ENCODE assay signal across 9 mouse cellular contexts in the genomic region with DNA sequence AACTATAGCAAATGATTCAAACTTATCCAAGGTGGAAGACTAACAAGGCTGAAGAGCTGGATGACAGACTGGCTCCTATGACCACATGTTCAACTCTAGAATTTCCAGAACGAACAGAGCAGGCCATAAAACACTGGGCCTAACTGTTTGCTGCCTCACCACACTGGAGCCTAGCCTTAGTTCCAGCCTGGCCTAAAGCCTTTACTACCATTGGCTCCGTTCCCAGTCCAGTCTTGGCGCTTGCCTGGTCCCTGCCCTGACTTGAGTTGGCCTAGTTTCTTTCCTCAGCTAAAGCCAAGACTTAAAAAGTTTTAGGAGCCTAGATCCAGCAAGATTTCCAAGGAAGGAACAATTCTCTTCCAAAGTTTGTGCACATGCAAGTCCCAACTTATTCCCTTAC. TPM values are rescaled to one million over a fixed set of nuclear protein-coding genes. Genes with fewer than 3 reads are reported as not detected.
DNase-seq lines count a peak whose midpoint lies in the region; ATAC-seq and TF ChIP-seq lines count a peak whose summit lies in the region.
"Had no signal": no experiment of that assay in that cellular context is flagged by ENCODE, and none has a peak within 500 bp of the region (broad histone marks: within the 10 kb centered on the region; RNA-seq: fewer than 3 reads in every experiment).

No protein-coding gene starts in this region.

- no peak for TF ChIP-seq EP300 in liver, postnatal 0 days (IDR thresholded peaks at IDR 0.05; ENCODE audit: low read depth)

- 61% methylated on average over 3 of the region's 3 CpGs for WGBS in embryonic facial prominence, embryonic 14.5 days
- 82% methylated on average over 3 of the region's 3 CpGs for WGBS in embryonic facial prominence, embryonic 10.5 days
- 69% methylated on average over 3 of the region's 3 CpGs for WGBS in liver, postnatal 0 days (ENCODE audit: insufficient replicate concordance)

- no peaks in the 10 kb centered on the region for H3K4me1 ChIP-seq in embryonic facial prominence, embryonic 14.5 days (ENCODE audit: control insufficient read depth, insufficient read depth, low read length)
- no peaks in the 10 kb centered on the region for H3K4me1 ChIP-seq in embryonic facial prominence, embryonic 10.5 days
- no peaks in the 10 kb centered on the region for H3K4me1 ChIP-seq in liver, postnatal 0 days (ENCODE audit: insufficient read depth)
- H3K4me1 ChIP-seq: forebrain, embryonic 12.5 days had no signal

- H3K27me3 ChIP-seq in embryonic facial prominence, embryonic 14.5 days (replicated peaks; ENCODE audit: control insufficient read depth, insufficient read depth, low read length): no peaks in the 10 kb centered on the region
- H3K27me3 ChIP-seq in embryonic facial prominence, embryonic 10.5 days (replicated peaks; ENCODE audit: low read depth, poor library complexity, severe bottlenecking): peaks cover 11% of the 10 kb centered on the region
- no peaks in the 10 kb centered on the region for H3K27me3 ChIP-seq in liver, postnatal 0 days (ENCODE audit: insufficient read depth, low read length)
- H3K27me3 ChIP-seq: forebrain, embryonic 12.5 days had no signal

- no peak for TF ChIP-seq CTCF in liver, postnatal 0 days (IDR thresholded peaks at IDR 0.05; ENCODE audit: low read depth)

- no peak overlapping the region for H3K4me2 ChIP-seq in embryonic facial prominence, embryonic 14.5 days (ENCODE audit: low read depth, low read length)
- H3K4me2 ChIP-seq in liver, postnatal 0 days (ENCODE audit: low read depth, low read length): no peak overlapping the region
- H3K4me2 ChIP-seq: forebrain, embryonic 12.5 days had no signal

- H3K4me3 ChIP-seq in embryonic facial prominence, embryonic 14.5 days (ENCODE audit: low read depth, low read length): no peak overlapping the region
- no peak overlapping the region for H3K4me3 ChIP-seq in embryonic facial prominence, embryonic 10.5 days
- no peak overlapping the region for H3K4me3 ChIP-seq in liver, postnatal 0 days (ENCODE audit: low read depth, low read length)
- H3K4me3 ChIP-seq: forebrain, embryonic 12.5 days had no signal

- DNase-seq in embryonic facial prominence, embryonic 14.5 days (ENCODE audit: low spot score): peak; percentile 10
- DNase-seq in embryonic facial prominence, embryonic 10.5 days (ENCODE audit: low spot score): no peak
- peak; percentile 54 for DNase-seq in 3T3-L1 (ENCODE audit: low read depth, low spot score)
- DNase-seq in cerebellum, postnatal 25 days: peak; percentile 14 to 58
- peak; percentile 60 for DNase-seq in kidney, adult 9 months
- DNase-seq in yolk sac, embryonic 10.5 days (ENCODE audit: low spot score): no peak
- no peak for DNase-seq in liver, postnatal 0 days
- DNase-seq in c-Kit-positive CD71-positive TER-119-positive erythroid progenitor cells, embryonic 14.5 days (ENCODE audit: low spot score): no peak

- H3K36me3 ChIP-seq in embryonic facial prominence, embryonic 14.5 days (ENCODE audit: control insufficient read depth, insufficient read depth, low read length): no peaks in the 10 kb centered on the region
- no peaks in the 10 kb centered on the region for H3K36me3 ChIP-seq in embryonic facial prominence, embryonic 10.5 days (replicated peaks)
- H3K36me3 ChIP-seq in liver, postnatal 0 days (replicated peaks; ENCODE audit: insufficient read depth, low read length): no peaks in the 10 kb centered on the region
- H3K36me3 ChIP-seq: forebrain, embryonic 12.5 days had no signal

- no peaks in the 10 kb centered on the region for H3K9me3 ChIP-seq in embryonic facial prominence, embryonic 14.5 days (ENCODE audit: control insufficient read depth, low read length)
- H3K9me3 ChIP-seq in embryonic facial prominence, embryonic 10.5 days: no peaks in the 10 kb centered on the region
- no peaks in the 10 kb centered on the region for H3K9me3 ChIP-seq in liver, postnatal 0 days (ENCODE audit: low read length)
- H3K9me3 ChIP-seq: forebrain, embryonic 12.5 days had no signal

- ATAC-seq in embryonic facial prominence, embryonic 14.5 days (ENCODE audit: low read depth): no peak
- ATAC-seq in liver, postnatal 0 days: no peak

- no peak overlapping the region for H3K9ac ChIP-seq in embryonic facial prominence, embryonic 14.5 days (ENCODE audit: low read depth, low read length)
- no peak overlapping the region for H3K9ac ChIP-seq in liver, postnatal 0 days (replicated peaks)
- H3K9ac ChIP-seq: forebrain, embryonic 12.5 days had no signal

- no peak overlapping the region for H3K27ac ChIP-seq in embryonic facial prominence, embryonic 14.5 days (replicated peaks; ENCODE audit: low read depth, low read length)
- no peak overlapping the region for H3K27ac ChIP-seq in embryonic facial prominence, embryonic 10.5 days (replicated peaks)
- no peak overlapping the region for H3K27ac ChIP-seq in liver, postnatal 0 days (ENCODE audit: low read depth)
- H3K27ac ChIP-seq: forebrain, embryonic 12.5 days had no signal

RNA-seq across cellular contexts. Expression of gene Ophn1, which starts 7.5 kb away (rescaled TPM):
- 16.8 and 20.1 TPM in 2 replicates for polyA plus RNA-seq in embryonic facial prominence, embryonic 14.5 days (2014; fragmentation: Nextera tagmentation; extraction: Ambion mirVana)
- 12.2 and 13.3 TPM in 2 replicates for polyA plus RNA-seq in embryonic facial prominence, embryonic 10.5 days (2016; fragmentation: Nextera tagmentation; extraction: Ambion mirVana)
- polyA plus RNA-seq in liver, postnatal 0 days (2015; fragmentation: Nextera tagmentation; extraction: Ambion mirVana): 3.0 and 3.3 TPM in 2 replicates

RNA-seq across cellular contexts. Expression of gene Yipf6, which starts 37.8 kb away (rescaled TPM):
- 19.6 and 21.7 TPM in 2 replicates for polyA plus RNA-seq in embryonic facial prominence, embryonic 14.5 days (2014; fragmentation: Nextera tagmentation; extraction: Ambion mirVana)
- polyA plus RNA-seq in embryonic facial prominence, embryonic 10.5 days (2016; fragmentation: Nextera tagmentation; extraction: Ambion mirVana): 17.1 and 18.9 TPM in 2 replicates
- polyA plus RNA-seq in liver, postnatal 0 days (2015; fragmentation: Nextera tagmentation; extraction: Ambion mirVana): 17.1 and 17.6 TPM in 2 replicates

Comparison
In these comparisons a context has a peak if more than half of its experiments do, and no peak if none do; other contexts are left out.
1. DNase-seq: peak in embryonic facial prominence, embryonic 14.5 days (single experiment), 3T3-L1 (single experiment), cerebellum, postnatal 25 days (2 of 2) and kidney, adult 9 months (single experiment); none in embryonic facial prominence, embryonic 10.5 days (single experiment), yolk sac, embryonic 10.5 days (single experiment), liver, postnatal 0 days (single experiment) and c-Kit-positive CD71-positive TER-119-positive erythroid progenitor cells, embryonic 14.5 days (single experiment).